ENCODE assay signal across 12 mouse cellular contexts in genomic region chr11:75262791-75263190, GRCm38 (mm10).
DNase-seq lines count a peak whose midpoint lies in the region; ATAC-seq lines count a peak whose summit lies in the region.
"Had no signal": no experiment of that assay in that cellular context is flagged by ENCODE, and none has a peak within 500 bp of the region (broad histone marks: within the 10 kb centered on the region; RNA-seq: fewer than 3 reads in every experiment).

No protein-coding gene starts in this region.

- H3K4me1 ChIP-seq in kidney, embryonic 14.5 days (ENCODE audit: control insufficient read depth, insufficient read depth, low read length): peaks cover 54% of the 10 kb centered on the region
- H3K4me1 ChIP-seq in intestine, embryonic 15.5 days (replicated peaks): peaks cover 17% of the 10 kb centered on the region
- H3K4me1 ChIP-seq in liver, embryonic 11.5 days (replicated peaks; ENCODE audit: control insufficient read depth, insufficient read depth, low read length): peaks cover 15% of the 10 kb centered on the region

- no peak overlapping the region for H3K9ac ChIP-seq in kidney, embryonic 14.5 days (ENCODE audit: low read depth, low read length)
- H3K9ac ChIP-seq in intestine, embryonic 15.5 days: no peak overlapping the region
- H3K9ac ChIP-seq in liver, embryonic 11.5 days (ENCODE audit: low read depth, low read length): no peak overlapping the region

- H3K27ac ChIP-seq in kidney, embryonic 14.5 days (ENCODE audit: low read depth, low read length): peak overlapping the region; percentile 48
- H3K27ac ChIP-seq in intestine, embryonic 15.5 days: peak overlapping the region; percentile 51; the same call in 1 of the 2 replicates
- no peak overlapping the region for H3K27ac ChIP-seq in liver, embryonic 11.5 days (ENCODE audit: low read depth, low read length)

- H3K4me3 ChIP-seq in kidney, embryonic 14.5 days (ENCODE audit: low read length): no peak overlapping the region
- no peak overlapping the region for H3K4me3 ChIP-seq in intestine, embryonic 15.5 days (replicated peaks)
- H3K4me3 ChIP-seq in liver, embryonic 11.5 days (ENCODE audit: low read depth, low read length): no peak overlapping the region

- no peaks in the 10 kb centered on the region for H3K9me3 ChIP-seq in kidney, embryonic 14.5 days (ENCODE audit: control insufficient read depth, low read length)
- no peaks in the 10 kb centered on the region for H3K9me3 ChIP-seq in intestine, embryonic 15.5 days
- H3K9me3 ChIP-seq in liver, embryonic 11.5 days (ENCODE audit: control insufficient read depth, low read length): no peaks in the 10 kb centered on the region
- H3K9me3 ChIP-seq: G1E had no signal

- H3K27me3 ChIP-seq in kidney, embryonic 14.5 days (ENCODE audit: control insufficient read depth, insufficient read depth, low read length): no peaks in the 10 kb centered on the region
- no peaks in the 10 kb centered on the region for H3K27me3 ChIP-seq in intestine, embryonic 15.5 days (replicated peaks)
- no peaks in the 10 kb centered on the region for H3K27me3 ChIP-seq in liver, embryonic 11.5 days (replicated peaks; ENCODE audit: control insufficient read depth, insufficient read depth, low read length)

- no peak overlapping the region for H3K4me2 ChIP-seq in kidney, embryonic 14.5 days (replicated peaks; ENCODE audit: low read depth, low read length)
- H3K4me2 ChIP-seq in intestine, embryonic 15.5 days (replicated peaks): no peak overlapping the region
- no peak overlapping the region for H3K4me2 ChIP-seq in liver, embryonic 11.5 days

- no peak for ATAC-seq in kidney, embryonic 14.5 days (ENCODE audit: low FRiP score, low TSS enrichment)
- 0 out of 2 replicates have a peak, but pooled peaks have one; percentile 37 for ATAC-seq in intestine, embryonic 15.5 days
- ATAC-seq in liver, embryonic 11.5 days (replicated peaks; ENCODE audit: low FRiP score): no peak
- ATAC-seq: inflammation-experienced regulatory T-cells, adult 6 months had no signal

- H3K36me3 ChIP-seq in kidney, embryonic 14.5 days (ENCODE audit: control insufficient read depth, insufficient read depth, low read length): no peaks in the 10 kb centered on the region
- no peaks in the 10 kb centered on the region for H3K36me3 ChIP-seq in intestine, embryonic 15.5 days
- no peaks in the 10 kb centered on the region for H3K36me3 ChIP-seq in liver, embryonic 11.5 days (ENCODE audit: control insufficient read depth, insufficient read depth, low read length)
- H3K36me3 ChIP-seq: G1E had no signal

- DNase-seq in adrenal gland, adult 2 months: peak; percentile 64
- DNase-seq in adrenal gland, postnatal 25 days: no peak
- no peak for DNase-seq in kidney, postnatal 10 days
- DNase-seq in MN1 (ENCODE audit: low spot score): peak; percentile 43
- DNase-seq in urinary bladder, adult 18-20 months (ENCODE audit: low spot score in 2 of 2): no peak
- no peak for DNase-seq in liver, embryonic 11.5 days (ENCODE audit: low spot score)
- DNase-seq: cerebellum, postnatal 14 days; lung, postnatal 14 days had no signal

- 42% methylated on average over 5 of the region's 5 CpGs for WGBS in kidney, embryonic 14.5 days
- WGBS in intestine, embryonic 15.5 days: 36% methylated on average over 5 of the region's 5 CpGs
- 44% methylated on average over 5 of the region's 5 CpGs for WGBS in liver, embryonic 11.5 days

Comparison
In these comparisons a context has a peak if more than half of its experiments do, and no peak if none do; other contexts are left out.
1. DNase-seq: peak in adrenal gland, adult 2 months (single experiment) and MN1 (single experiment); none in adrenal gland, postnatal 25 days (single experiment), kidney, postnatal 10 days (single experiment), urinary bladder, adult 18-20 months (0 of 2) and liver, embryonic 11.5 days (single experiment).